Mouse (Mus musculus): ENCODE data around the gene Il1rapl2. TPM values are rescaled to one million over a fixed set of nuclear protein-coding genes. Genes with fewer than 3 reads are reported as not detected.

Gene Il1rapl2
- total RNA-seq (2023; ENCODE audit: inconsistent age): not detected in 4 replicates

DNA sequence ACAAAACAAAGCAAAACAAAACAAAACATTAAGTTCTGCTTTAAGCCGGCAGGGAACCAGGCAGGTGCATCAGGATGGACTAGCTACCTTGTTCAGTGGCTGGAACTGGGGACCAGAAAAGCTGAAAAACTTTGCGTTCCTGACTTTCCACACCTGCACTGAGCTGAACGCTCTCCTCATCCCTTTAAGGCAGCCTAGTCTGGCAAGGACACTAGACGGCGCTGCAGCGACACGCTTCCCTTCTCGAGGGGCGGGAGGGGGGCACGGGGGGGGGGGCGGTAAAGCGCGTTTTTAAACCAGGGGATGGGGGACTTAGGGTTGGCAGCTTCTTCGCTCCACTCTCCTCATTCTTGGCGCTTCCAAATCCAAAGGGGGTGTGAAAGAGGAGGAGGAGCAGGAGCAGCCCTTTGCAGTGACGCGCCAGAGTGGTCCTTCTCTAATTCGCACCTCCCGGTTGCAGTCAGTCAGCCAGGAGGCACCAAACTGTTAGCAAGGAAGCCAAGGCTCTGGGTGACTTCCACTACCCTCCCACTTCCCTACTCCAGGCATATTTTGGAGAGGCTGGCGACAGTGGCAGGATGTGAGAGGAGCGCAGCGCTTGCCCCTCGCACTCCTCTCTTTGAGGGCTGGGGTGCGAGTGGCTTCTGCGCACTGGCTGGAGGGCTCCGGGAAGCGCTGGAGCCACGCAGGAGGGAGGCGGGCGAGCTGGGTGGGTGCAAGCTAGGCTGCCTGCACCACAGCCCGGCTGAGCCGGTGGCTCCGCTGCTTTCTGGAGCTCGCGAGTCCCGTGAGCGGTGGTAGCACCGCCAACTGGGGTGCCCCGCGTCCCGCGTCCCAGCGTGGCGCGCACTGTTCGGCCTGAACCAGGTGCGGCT, at the start of gene Il1rapl2:
Gene Il1rapl2 (plus strand): TSS at position 288 of the 875 bp plus-strand sequence.

GRCm38 (mm10) chrX:138209480-138209879, 639.1 kb downstream of the Il1rapl2 start, which contains the start of gene Tex13a:
TSS of gene Tex13a (minus strand) at chrX:138209580.

